In genomic region chr5:115543509-115544253, GRCm38 (mm10) we compare ENCODE assay signal across 7 mouse cellular contexts. TPM values are rescaled to one million over a fixed set of nuclear protein-coding genes. Genes with fewer than 3 reads are reported as not detected.
DNase-seq lines count a peak whose midpoint lies in the region; ATAC-seq lines count a peak whose summit lies in the region.

No protein-coding gene starts in this region.

- peak; percentile 71 for ATAC-seq in midbrain, embryonic 14.5 days (ENCODE audit: low FRiP score, low TSS enrichment)

- peak overlapping the region; percentile 16; the same call in 1 of the 2 replicates for H3K9ac ChIP-seq in midbrain, embryonic 14.5 days (replicated peaks; ENCODE audit: low read length)

- no peaks in the 10 kb centered on the region for H3K27me3 ChIP-seq in midbrain, embryonic 14.5 days (ENCODE audit: control insufficient read depth, insufficient read depth, low read length)

- no peak overlapping the region for H3K4me3 ChIP-seq in midbrain, embryonic 14.5 days (replicated peaks; ENCODE audit: low read depth, low read length)

- no peaks in the 10 kb centered on the region for H3K9me3 ChIP-seq in midbrain, embryonic 14.5 days (ENCODE audit: control insufficient read depth, low read length)

- H3K27ac ChIP-seq in midbrain, embryonic 14.5 days (replicated peaks; ENCODE audit: low read depth, low read length), result no peak overlapping the region

- no peak overlapping the region for H3K4me2 ChIP-seq in midbrain, embryonic 14.5 days (ENCODE audit: low read length)

- 64% methylated on average over 17 of the region's 17 CpGs for WGBS in midbrain, embryonic 14.5 days

- H3K4me1 ChIP-seq in midbrain, embryonic 14.5 days (ENCODE audit: control insufficient read depth, insufficient read depth, low read length), result peaks cover 4% of the 10 kb centered on the region; the same call in 1 of the 2 replicates

- peak; percentile 89 for DNase-seq in adrenal gland, adult 2 months
- peak; percentile 95 for DNase-seq in cerebellum, adult 9-11 months
- peak; percentile 63 to 70 for DNase-seq in heart, adult 9 months (ENCODE audit: low spot score in 2 of 2)
- DNase-seq in kidney, adult 8-10 months, result peak; percentile 85 to 94
- peak; percentile 67 for DNase-seq in liver
- peak; percentile 65 for DNase-seq in midbrain, embryonic 14.5 days
- peak; percentile 86 for DNase-seq in testis, postnatal 10 days (ENCODE audit: low spot score)

- H3K36me3 ChIP-seq in midbrain, embryonic 14.5 days (ENCODE audit: control insufficient read depth, insufficient read depth, low read length), result peaks cover 24% of the 10 kb centered on the region

RNA-seq across cellular contexts. Expression of gene Rplp0, which starts 15.6 kb away (rescaled TPM):
- total RNA-seq in adrenal gland, adult 2 months (2021), result 100 to 1,000 TPM; 758 to 884 TPM
- 1,163 and 1,198 TPM in 2 replicates for polyA plus RNA-seq in adrenal gland, adult 2 months (2012; rRNA removed)
- 1,038 and 1,071 TPM in 2 replicates for polyA plus RNA-seq in midbrain, embryonic 14.5 days (2014; fragmentation: Nextera tagmentation; extraction: Ambion mirVana)

RNA-seq across cellular contexts. Expression of gene Gcn1l1, which starts 21.4 kb away (rescaled TPM):
- total RNA-seq in adrenal gland, adult 2 months (2021), result 10 to 100 TPM; 48.6 to 51.1 TPM
- 41.2 and 49.4 TPM in 2 replicates for polyA plus RNA-seq in adrenal gland, adult 2 months (2012; rRNA removed)
- polyA plus RNA-seq in midbrain, embryonic 14.5 days (2014; fragmentation: Nextera tagmentation; extraction: Ambion mirVana), result 40.5 and 51.2 TPM in 2 replicates

RNA-seq across cellular contexts. Expression of gene Pxn, which starts 37.2 kb away (rescaled TPM):
- 10 to 100 TPM; 39.4 to 47.2 TPM for total RNA-seq in adrenal gland, adult 2 months (2021)
- polyA plus RNA-seq in adrenal gland, adult 2 months (2012; rRNA removed), result 66.9 and 67.5 TPM in 2 replicates
- polyA plus RNA-seq in midbrain, embryonic 14.5 days (2014; fragmentation: Nextera tagmentation; extraction: Ambion mirVana), result 10.9 and 11.3 TPM in 2 replicates

RNA-seq across cellular contexts. Expression of gene Sirt4, which starts 59.2 kb away (rescaled TPM):
- total RNA-seq in adrenal gland, adult 2 months (2021), result 10 to 100 TPM; 15.1 to 28.0 TPM
- 47.4 and 61.7 TPM in 2 replicates for polyA plus RNA-seq in adrenal gland, adult 2 months (2012; rRNA removed)
- 23.8 and 25.9 TPM in 2 replicates for polyA plus RNA-seq in midbrain, embryonic 14.5 days (2014; fragmentation: Nextera tagmentation; extraction: Ambion mirVana)
